Mouse (Mus musculus) forebrain, embryonic 13.5 days (tissue): Measurements from ENCODE around the gene Casq1. TPM values are rescaled to one million over a fixed set of nuclear protein-coding genes. Genes with fewer than 3 reads are reported as not detected.

ENCODE experiments used
- ATAC-seq: fragments of 200-750 bp; cut with Nextera tagmentation; 2 replicates; pipeline ENCODE4 v1.8.0; 2017
- H3K27ac ChIP-seq: fragments of 300-500 bp; sonication (generic); 2 replicates; pipeline ENCODE4 v1.5.1; 2015; ENCODE audit warnings: inconsistent platforms, mild to moderate bottlenecking, moderate library complexity
- H3K27me3 ChIP-seq: fragments of 300-500 bp; sonication (generic); 2 replicates; pipeline ENCODE4 v1.6.1; 2015; ENCODE audit warnings: mild to moderate bottlenecking, inconsistent platforms
- H3K36me3 ChIP-seq: fragments of 300-500 bp; sonication (generic); 2 replicates; pipeline ENCODE4 v1.6.1; 2015; ENCODE audit warnings: mild to moderate bottlenecking, inconsistent platforms; ENCODE audit not compliant: poor library complexity, severe bottlenecking
- H3K4me1 ChIP-seq: fragments of 300-500 bp; sonication (generic); 2 replicates; pipeline ENCODE4 v1.6.1; 2015; ENCODE audit warnings: inconsistent platforms
- H3K4me2 ChIP-seq: fragments of 300-500 bp; sonication (generic); 2 replicates; pipeline ENCODE4 v1.6.1; 2015; ENCODE audit warnings: inconsistent platforms, mild to moderate bottlenecking, moderate library complexity
- H3K4me3 ChIP-seq: fragments of 300-500 bp; sonication (generic); 2 replicates; pipeline ENCODE4 v1.5.1; 2015; ENCODE audit warnings: mild to moderate bottlenecking, inconsistent platforms
- H3K9ac ChIP-seq: fragments of 300-500 bp; sonication (generic); 2 replicates; pipeline ENCODE4 v1.6.1; 2015; ENCODE audit warnings: mild to moderate bottlenecking, inconsistent platforms
- H3K9me3 ChIP-seq: fragments of 300-500 bp; sonication (generic); replicated peaks from 2 replicates; pipeline ENCODE4 v1.6.1; 2016; ENCODE audit warnings: inconsistent platforms
- WGBS: fragments of 180-500 bp; shearing (Covaris S2); methylation state at CpG from one replicate; pipeline ENCODE4 v1.1.7; 2015; 5-methylcytosine and 5-hydroxymethylcytosine counted together
- polyA plus RNA-seq: library from polyadenylated mRNA; unstranded; fragments of >200 nt; fragmentation: Nextera tagmentation; extraction: Ambion mirVana; gene quantifications from 2 replicates; pipeline ENCODE4 v1.2.1, GENCODE M21; 2015

Casq1 gene
- polyA plus RNA-seq, 1 experiment from 2014 or later = 4.5 TPM

- no peak overlapping the region for H3K9ac ChIP-seq
- WGBS = 77% methylated on average over 8 of the region's 8 CpGs
- peaks cover 93% of the 10 kb centered on the region for H3K36me3 ChIP-seq
- ATAC-seq = no peak
- H3K27me3 ChIP-seq = no peaks in the 10 kb centered on the region
- peaks cover 4% of the 10 kb centered on the region; the same call in 1 of the 2 replicates for H3K4me1 ChIP-seq
- peak overlapping the region; percentile 21; the same call in 1 of the 2 replicates for H3K27ac ChIP-seq
- no peaks in the 10 kb centered on the region for H3K9me3 ChIP-seq
- H3K4me2 ChIP-seq = no peak overlapping the region
- H3K4me3 ChIP-seq = no peak overlapping the region
Measured at GRCm38 (mm10) chr1:172194435-172194834, 25.2 kb downstream of the Casq1 start.

- H3K27ac ChIP-seq = no peak overlapping the region
- ATAC-seq = no peak
- WGBS = 95% methylated on average over 3 of the region's 3 CpGs
- no peak overlapping the region for H3K9ac ChIP-seq
- H3K4me2 ChIP-seq = no peak overlapping the region
- H3K9me3 ChIP-seq = no peaks in the 10 kb centered on the region
- no peaks in the 10 kb centered on the region for H3K27me3 ChIP-seq
- H3K4me1 ChIP-seq = no peaks in the 10 kb centered on the region
- no peak overlapping the region for H3K4me3 ChIP-seq
- H3K36me3 ChIP-seq = peaks cover 93% of the 10 kb centered on the region
Measured at GRCm38 (mm10) chr1:172192217-172192616, 27.5 kb downstream of the Casq1 start.

GRCm38 (mm10) chr1:172191578-172191977 is 28.1 kb downstream of the Casq1 start:
- ATAC-seq = no peak
- WGBS = 88% methylated on average over 2 of the region's 2 CpGs
- peaks cover 93% of the 10 kb centered on the region for H3K36me3 ChIP-seq

DNA sequence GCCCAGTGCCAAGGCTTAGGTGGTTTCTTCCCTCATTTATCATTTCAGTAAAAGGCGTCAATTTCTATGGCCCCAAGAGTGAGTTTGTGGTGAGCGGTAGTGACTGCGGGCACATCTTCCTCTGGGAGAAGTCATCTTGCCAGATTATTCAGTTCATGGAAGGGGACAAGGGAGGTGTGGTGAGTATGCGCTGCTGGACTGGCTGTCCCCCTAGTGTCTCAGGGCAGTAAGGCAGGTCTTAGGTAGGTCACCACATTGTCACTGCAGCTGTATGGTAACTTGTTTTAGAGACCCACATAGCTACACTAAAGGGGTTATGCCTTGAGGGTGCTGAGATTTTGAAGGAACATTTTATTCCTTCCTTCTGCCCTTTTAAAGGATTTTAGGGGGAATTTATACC is 30.8 kb downstream of the Casq1 start:
- Histone ChIP-seq H3K4me2 (no peak overlapping the region), H3K27ac (no peak overlapping the region; the same call in 1 of the 2 replicates), H3K9ac (no peak overlapping the region), H3K36me3 (peaks cover 87% of the 10 kb centered on the region), H3K9me3 (no peaks in the 10 kb centered on the region), H3K27me3 (no peaks in the 10 kb centered on the region), H3K4me3 (no peak overlapping the region), H3K4me1 (no peaks in the 10 kb centered on the region)
- ATAC-seq = no peak
- 66% methylated on average over 4 of the region's 4 CpGs for WGBS

More at GRCm38 (mm10) chr1:172191578-172191977, 28.1 kb downstream of the Casq1 start:
- Histone ChIP-seq H3K4me3 (no peak overlapping the region), H3K9ac (0 out of 2 replicates have a peak overlapping the region, but pooled peaks have one; percentile 5), H3K9me3 (no peaks in the 10 kb centered on the region), H3K4me2 (no peak overlapping the region), H3K27ac (no peak overlapping the region), H3K27me3 (no peaks in the 10 kb centered on the region), H3K4me1 (no peaks in the 10 kb centered on the region)

GRCm38 (mm10) chr1:172186401-172187289 is 33.0 kb downstream of the Casq1 start:
- no peak overlapping the region for H3K4me3 ChIP-seq
- H3K9me3 ChIP-seq = no peaks in the 10 kb centered on the region
- no peaks in the 10 kb centered on the region for H3K4me1 ChIP-seq
- H3K27me3 ChIP-seq = no peaks in the 10 kb centered on the region
- H3K9ac ChIP-seq = no peak overlapping the region
- WGBS = 95% methylated on average over 10 of the region's 10 CpGs
- H3K4me2 ChIP-seq = no peak overlapping the region
- H3K36me3 ChIP-seq = peaks cover 82% of the 10 kb centered on the region
- ATAC-seq = 0 out of 2 replicates have a peak, but pooled peaks have one; percentile 41
- H3K27ac ChIP-seq = no peak overlapping the region

GRCm38 (mm10) chr1:172183915-172184314 is 35.8 kb downstream of the Casq1 start:
- no peak for ATAC-seq
- Histone ChIP-seq H3K4me3 (no peak overlapping the region), H3K4me2 (no peak overlapping the region), H3K36me3 (peaks cover 80% of the 10 kb centered on the region), H3K9ac (no peak overlapping the region), H3K4me1 (no peaks in the 10 kb centered on the region), H3K9me3 (no peaks in the 10 kb centered on the region), H3K27me3 (no peaks in the 10 kb centered on the region), H3K27ac (no peak overlapping the region)

- over 99% methylated on average over 6 of the region's 6 CpGs for WGBS
- H3K9ac ChIP-seq = no peak overlapping the region
- H3K27ac ChIP-seq = no peak overlapping the region
- no peak for ATAC-seq
- H3K27me3 ChIP-seq = no peaks in the 10 kb centered on the region
- no peak overlapping the region for H3K4me2 ChIP-seq
- H3K4me1 ChIP-seq = no peaks in the 10 kb centered on the region
- H3K36me3 ChIP-seq = peaks cover 79% of the 10 kb centered on the region
- no peak overlapping the region for H3K4me3 ChIP-seq
- no peaks in the 10 kb centered on the region for H3K9me3 ChIP-seq
Measured at GRCm38 (mm10) chr1:172183056-172183455, 36.6 kb downstream of the Casq1 start.

DNA sequence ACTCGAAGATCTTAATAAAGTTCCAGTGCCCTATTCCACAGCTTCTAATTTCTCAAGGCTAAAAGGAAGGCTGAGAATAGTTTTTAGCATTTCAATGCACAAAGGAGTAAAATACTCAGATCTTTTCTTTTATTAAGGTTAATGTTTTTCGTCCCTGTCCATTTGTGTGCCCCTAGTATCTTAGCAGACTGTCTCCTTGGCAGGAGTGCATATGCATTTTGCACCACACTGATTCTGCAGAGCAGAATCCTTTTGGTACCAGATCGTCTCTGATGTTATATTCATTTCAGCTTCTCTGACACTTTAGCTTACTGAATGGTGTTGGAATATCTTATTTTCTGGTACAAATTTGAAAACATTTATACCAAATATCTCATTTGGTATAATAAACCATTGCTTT is 37.9 kb downstream of the Casq1 start:
- no peak overlapping the region for H3K27ac ChIP-seq
- H3K36me3 ChIP-seq = peaks cover 74% of the 10 kb centered on the region
- no peak overlapping the region for H3K9ac ChIP-seq
- H3K4me1 ChIP-seq = no peaks in the 10 kb centered on the region
- no peaks in the 10 kb centered on the region for H3K9me3 ChIP-seq
- no peak for ATAC-seq
- 90% methylated on average over 3 of the region's 3 CpGs for WGBS
- no peaks in the 10 kb centered on the region for H3K27me3 ChIP-seq
- H3K4me3 ChIP-seq = no peak overlapping the region
- H3K4me2 ChIP-seq = no peak overlapping the region

- Histone ChIP-seq H3K27me3 (no peaks in the 10 kb centered on the region), H3K4me2 (no peak overlapping the region), H3K36me3 (peaks cover 72% of the 10 kb centered on the region), H3K4me3 (no peak overlapping the region), H3K27ac (no peak overlapping the region), H3K4me1 (no peaks in the 10 kb centered on the region), H3K9ac (no peak overlapping the region), H3K9me3 (no peaks in the 10 kb centered on the region)
- 88% methylated on average over 4 of the region's 4 CpGs for WGBS
- no peak for ATAC-seq
Measured at GRCm38 (mm10) chr1:172180881-172181280, 38.8 kb downstream of the Casq1 start.

DNA sequence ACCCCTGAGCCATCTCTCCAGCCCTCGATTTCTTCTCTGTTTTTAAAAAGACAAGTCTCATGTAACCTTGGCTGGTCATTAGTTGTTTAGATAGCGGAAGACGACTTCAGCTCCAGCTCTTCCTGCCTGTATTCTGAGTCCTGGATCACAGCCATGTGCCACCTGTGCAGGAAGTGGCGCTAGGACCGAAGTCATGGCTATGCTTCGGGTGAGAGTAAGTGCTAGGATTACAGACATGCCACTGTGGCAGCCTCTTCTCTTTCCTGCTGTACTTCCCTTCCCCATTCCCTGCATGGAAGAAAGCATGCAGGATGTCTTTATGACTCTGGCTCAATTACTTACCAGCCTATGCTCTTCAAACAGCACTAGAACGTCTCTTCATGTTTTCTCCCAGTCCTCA is 40.6 kb downstream of the Casq1 start:
- Histone ChIP-seq H3K9me3 (no peaks in the 10 kb centered on the region), H3K27me3 (no peaks in the 10 kb centered on the region), H3K27ac (no peak overlapping the region), H3K4me3 (no peak overlapping the region), H3K36me3 (peaks cover 76% of the 10 kb centered on the region), H3K4me2 (no peak overlapping the region), H3K4me1 (no peaks in the 10 kb centered on the region), H3K9ac (no peak overlapping the region)
- no peak for ATAC-seq
- 77% methylated on average over 7 of the region's 7 CpGs for WGBS

DNA sequence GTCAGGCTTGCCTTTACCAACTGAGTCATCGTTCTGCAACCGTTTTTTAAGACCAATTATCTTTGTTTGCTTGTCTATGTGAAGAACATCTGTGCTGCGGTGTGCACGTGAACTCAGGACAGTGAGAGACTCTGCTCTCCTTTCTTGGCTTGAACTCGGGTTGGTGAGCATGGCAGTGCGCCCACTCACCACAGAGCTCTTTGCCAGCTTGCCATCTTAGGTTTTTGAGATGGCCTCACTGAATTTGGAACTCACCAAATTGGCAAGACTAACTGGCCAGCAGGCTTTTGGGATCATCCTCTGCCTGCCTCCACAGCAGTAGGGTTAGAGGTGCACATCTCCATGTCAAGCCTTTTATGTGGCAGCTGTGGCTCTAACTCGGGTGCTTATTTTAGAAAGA is 41.9 kb downstream of the Casq1 start:
- Histone ChIP-seq H3K9ac (no peak overlapping the region), H3K4me2 (no peak overlapping the region), H3K27ac (peak overlapping the region; percentile 0; the same call in 1 of the 2 replicates), H3K4me3 (no peak overlapping the region), H3K27me3 (no peaks in the 10 kb centered on the region), H3K9me3 (no peaks in the 10 kb centered on the region), H3K4me1 (0 out of 2 replicates have a peak, but pooled peaks cover 12% of the 10 kb centered on the region), H3K36me3 (peaks cover 84% of the 10 kb centered on the region)
- no peak for ATAC-seq
- 81% methylated on average over 7 of the region's 7 CpGs for WGBS

- Histone ChIP-seq H3K9ac (no peak overlapping the region), H3K27ac (no peak overlapping the region), H3K4me3 (no peak overlapping the region), H3K9me3 (no peaks in the 10 kb centered on the region), H3K4me2 (no peak overlapping the region), H3K4me1 (peaks cover 12% of the 10 kb centered on the region; the same call in 1 of the 2 replicates), H3K27me3 (no peaks in the 10 kb centered on the region), H3K36me3 (peaks cover 89% of the 10 kb centered on the region)
- peak; percentile 53; the same call in 1 of the 2 replicates for ATAC-seq
- 54% methylated on average over 5 of the region's 5 CpGs for WGBS
Measured at GRCm38 (mm10) chr1:172173181-172173580, 46.5 kb downstream of the Casq1 start.
